Comparison of ENCODE assay signal across 13 mouse cellular contexts in genomic region chr4:94853301-94853700, GRCm38 (mm10).
"Had no signal": no experiment of that assay in that cellular context is flagged by ENCODE, and none has a peak within 500 bp of the region (broad histone marks: within the 10 kb centered on the region; RNA-seq: fewer than 3 reads in every experiment).

No protein-coding gene starts in this region.

- H3K9me3 ChIP-seq: limb, embryonic 12.5 days; liver, embryonic 13.5 days; neural tube, embryonic 15.5 days had no signal

- H3K27ac ChIP-seq: limb, embryonic 12.5 days; liver, embryonic 13.5 days; neural tube, embryonic 15.5 days had no signal

- H3K36me3 ChIP-seq: limb, embryonic 12.5 days; liver, embryonic 13.5 days; neural tube, embryonic 15.5 days had no signal

- H3K4me1 ChIP-seq: limb, embryonic 12.5 days; liver, embryonic 13.5 days; neural tube, embryonic 15.5 days had no signal

- H3K27me3 ChIP-seq: limb, embryonic 12.5 days; liver, embryonic 13.5 days; neural tube, embryonic 15.5 days had no signal

- H3K4me3 ChIP-seq: limb, embryonic 12.5 days; liver, embryonic 13.5 days; myocyte; neural tube, embryonic 15.5 days had no signal

- ATAC-seq: intestine, postnatal 0 days had no signal

- DNase-seq: layer of hippocampus, adult 9-11 months; layer of hippocampus, postnatal 36 days; liver; liver, embryonic 13.5 days; lung, adult 18-20 months; midbrain, embryonic 14.5 days; right cerebral cortex, adult 18-20 months; right cerebral cortex, postnatal 25 days; thymus, postnatal 4 days had no signal

- H3K9ac ChIP-seq: limb, embryonic 12.5 days; liver, embryonic 13.5 days; neural tube, embryonic 15.5 days had no signal

- H3K4me2 ChIP-seq: limb, embryonic 12.5 days; liver, embryonic 13.5 days; neural tube, embryonic 15.5 days had no signal
